Mouse (Mus musculus) myocyte (in vitro differentiated cells): ENCODE results near the gene Camta1.

Source experiments
- E2F4 ChIP-seq: IDR thresholded peaks from one replicate; pipeline ENCODE4 v1.6.1; 2011; ENCODE audit warnings: mild to moderate bottlenecking, control low read depth, moderate library complexity; ENCODE audit not compliant: insufficient read depth
- MAX ChIP-seq: IDR thresholded peaks from one replicate; pipeline ENCODE4 v1.6.1; 2011; ENCODE audit warnings: low read depth, mild to moderate bottlenecking, control low read depth
- POLR2A ChIP-seq: IDR thresholded peaks from one replicate; pipeline ENCODE4 v1.6.1; 2011; ENCODE audit warnings: low read depth, mild to moderate bottlenecking, control low read depth, moderate library complexity; ENCODE audit not compliant: insufficient read length
- POLR2AphosphoS2 ChIP-seq: IDR thresholded peaks from one replicate; pipeline ENCODE4 v1.6.1; 2011; ENCODE audit warnings: low read depth, control low read depth; ENCODE audit not compliant: insufficient read length
- SRF ChIP-seq: IDR thresholded peaks from one replicate; pipeline ENCODE4 v1.6.1; 2011; ENCODE audit warnings: low read depth; ENCODE audit not compliant: control insufficient read depth, insufficient read length
- TCF12 ChIP-seq: IDR thresholded peaks from one replicate; pipeline ENCODE4 v1.6.1; 2011; ENCODE audit warnings: mild to moderate bottlenecking, control low read depth; ENCODE audit not compliant: poor library complexity, insufficient read depth, severe bottlenecking
- TCF3 ChIP-seq: IDR thresholded peaks from one replicate; pipeline ENCODE4 v1.6.1; 2011; ENCODE audit warnings: low read depth, control low read depth; ENCODE audit not compliant: insufficient read length
- USF1 ChIP-seq: IDR thresholded peaks from one replicate; pipeline ENCODE4 v1.6.1; 2011; ENCODE audit warnings: low read depth, mild to moderate bottlenecking, control low read depth, moderate library complexity

- TF ChIP-seq USF1: no peak
- TF ChIP-seq TCF12: no peak
- no peak for TF ChIP-seq POLR2A
- TF ChIP-seq MAX: no peak
- TF ChIP-seq E2F4: no peak
- no peak for TF ChIP-seq SRF
- no peak for TF ChIP-seq POLR2AphosphoS2
- TF ChIP-seq TCF3: no peak
Observed at GRCm38 (mm10) chr4:151853949-151854348, 7.7 kb downstream of the Camta1 start.
